Mouse (Mus musculus): Measurements from ENCODE around the gene Mxd1. TPM values are rescaled to one million over a fixed set of nuclear protein-coding genes. Genes with fewer than 3 reads are reported as not detected.

The Mxd1 gene
- polyA plus RNA-seq, 1 experiment from 2014 or later: 12.8 TPM

DNA sequence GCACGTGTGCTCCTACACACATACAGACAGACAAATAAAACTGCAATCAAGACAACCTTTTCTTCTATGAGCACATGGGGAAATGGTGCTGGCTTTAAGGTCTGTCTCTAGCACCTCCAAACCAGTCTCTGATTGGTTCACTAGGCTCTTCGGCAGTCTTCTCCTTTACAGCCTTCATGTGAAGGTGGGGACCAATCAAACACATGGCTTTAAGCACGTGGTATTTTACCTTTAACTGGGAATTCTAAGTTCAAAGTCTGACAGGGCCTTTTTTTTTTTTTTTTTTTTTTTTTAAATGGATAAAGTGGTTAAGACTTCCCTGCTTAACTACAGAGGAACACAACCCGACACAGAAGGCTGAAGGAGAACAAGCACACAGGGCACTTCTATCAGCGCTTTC, 3.9 kb downstream of the Mxd1 start:
- WGBS: 70% methylated on average over 5 of the region's 5 CpGs

GRCm38 (mm10) chr6:86660161-86660877, 8.6 kb downstream of the Mxd1 start:
- H3K4me3 ChIP-seq (ENCODE audit: low read depth, low read length): no peak overlapping the region
- DNase-seq (ENCODE audit: low spot score) (no peak), ATAC-seq (ENCODE audit: insufficient number of reproducible peaks, low FRiP score, low TSS enrichment, low read depth) (no peak)
- 74% methylated on average over 9 of the region's 9 CpGs for WGBS
- peaks cover 2% of the 10 kb centered on the region; the same call in 1 of the 2 replicates for H3K36me3 ChIP-seq (ENCODE audit: control insufficient read depth, insufficient read depth, low read length)
- H3K27ac ChIP-seq (replicated peaks; ENCODE audit: low read depth, low read length): no peak overlapping the region
- no peak overlapping the region for H3K9ac ChIP-seq (ENCODE audit: low read length)
- no peaks in the 10 kb centered on the region for H3K27me3 ChIP-seq (ENCODE audit: control insufficient read depth, insufficient read depth, low read length)
- 0 out of 2 replicates have a peak, but pooled peaks cover 3% of the 10 kb centered on the region for H3K4me1 ChIP-seq (ENCODE audit: control insufficient read depth, insufficient read depth, low read length)
- no peaks in the 10 kb centered on the region for H3K9me3 ChIP-seq (ENCODE audit: control insufficient read depth, low read length)
- H3K4me2 ChIP-seq (ENCODE audit: low read depth, severe bottlenecking): peak overlapping the region; percentile 1; the same call in 1 of the 2 replicates

More for the DNA sequence above, 3.9 kb downstream of the Mxd1 start:
- Histone ChIP-seq H3K9ac (ENCODE audit: low read length) (no peak overlapping the region), H3K4me1 (ENCODE audit: control insufficient read depth, insufficient read depth, low read length) (0 out of 2 replicates have a peak, but pooled peaks cover 2% of the 10 kb centered on the region), H3K4me2 (ENCODE audit: low read depth, severe bottlenecking) (no peak overlapping the region), H3K27me3 (ENCODE audit: control insufficient read depth, insufficient read depth, low read length) (no peaks in the 10 kb centered on the region), H3K4me3 (ENCODE audit: low read depth, low read length) (no peak overlapping the region), H3K27ac (replicated peaks; ENCODE audit: low read depth, low read length) (no peak overlapping the region), H3K36me3 (ENCODE audit: control insufficient read depth, insufficient read depth, low read length) (0 out of 2 replicates have a peak, but pooled peaks cover 2% of the 10 kb centered on the region), H3K9me3 (ENCODE audit: control insufficient read depth, low read length) (no peaks in the 10 kb centered on the region)
- DNase-seq (ENCODE audit: low spot score): no peak
- ATAC-seq (ENCODE audit: insufficient number of reproducible peaks, low FRiP score, low TSS enrichment, low read depth): no peak

- WGBS: 93% methylated on average over 3 of the region's 3 CpGs
Observed at GRCm38 (mm10) chr6:86658501-86658900, 10.5 kb downstream of the Mxd1 start.

GRCm38 (mm10) chr6:86654270-86654916, 14.6 kb downstream of the Mxd1 start:
- Histone ChIP-seq H3K9me3 (ENCODE audit: control insufficient read depth, low read length) (no peaks in the 10 kb centered on the region), H3K4me2 (ENCODE audit: low read depth, severe bottlenecking) (no peak overlapping the region), H3K4me1 (ENCODE audit: control insufficient read depth, insufficient read depth, low read length) (0 out of 2 replicates have a peak, but pooled peaks cover 5% of the 10 kb centered on the region), H3K9ac (ENCODE audit: low read length) (no peak overlapping the region), H3K36me3 (ENCODE audit: control insufficient read depth, insufficient read depth, low read length) (peaks cover 2% of the 10 kb centered on the region; the same call in 1 of the 2 replicates), H3K27ac (replicated peaks; ENCODE audit: low read depth, low read length) (no peak overlapping the region), H3K4me3 (ENCODE audit: low read depth, low read length) (no peak overlapping the region), H3K27me3 (ENCODE audit: control insufficient read depth, insufficient read depth, low read length) (no peaks in the 10 kb centered on the region)
- ATAC-seq (ENCODE audit: insufficient number of reproducible peaks, low FRiP score, low TSS enrichment, low read depth) (no peak), DNase-seq (ENCODE audit: low spot score) (no peak)
- WGBS: 81% methylated on average over 9 of the region's 9 CpGs

More at GRCm38 (mm10) chr6:86658501-86658900, 10.5 kb downstream of the Mxd1 start:
- Histone ChIP-seq H3K4me2 (ENCODE audit: low read depth, severe bottlenecking) (no peak overlapping the region), H3K4me3 (ENCODE audit: low read depth, low read length) (no peak overlapping the region), H3K27me3 (ENCODE audit: control insufficient read depth, insufficient read depth, low read length) (no peaks in the 10 kb centered on the region), H3K9ac (ENCODE audit: low read length) (no peak overlapping the region), H3K27ac (replicated peaks; ENCODE audit: low read depth, low read length) (no peak overlapping the region), H3K9me3 (ENCODE audit: control insufficient read depth, low read length) (no peaks in the 10 kb centered on the region), H3K4me1 (ENCODE audit: control insufficient read depth, insufficient read depth, low read length) (0 out of 2 replicates have a peak, but pooled peaks cover 5% of the 10 kb centered on the region), H3K36me3 (ENCODE audit: control insufficient read depth, insufficient read depth, low read length) (peaks cover 2% of the 10 kb centered on the region; the same call in 1 of the 2 replicates)
- ATAC-seq (ENCODE audit: insufficient number of reproducible peaks, low FRiP score, low TSS enrichment, low read depth): no peak
- no peak for DNase-seq (ENCODE audit: low spot score)

DNA sequence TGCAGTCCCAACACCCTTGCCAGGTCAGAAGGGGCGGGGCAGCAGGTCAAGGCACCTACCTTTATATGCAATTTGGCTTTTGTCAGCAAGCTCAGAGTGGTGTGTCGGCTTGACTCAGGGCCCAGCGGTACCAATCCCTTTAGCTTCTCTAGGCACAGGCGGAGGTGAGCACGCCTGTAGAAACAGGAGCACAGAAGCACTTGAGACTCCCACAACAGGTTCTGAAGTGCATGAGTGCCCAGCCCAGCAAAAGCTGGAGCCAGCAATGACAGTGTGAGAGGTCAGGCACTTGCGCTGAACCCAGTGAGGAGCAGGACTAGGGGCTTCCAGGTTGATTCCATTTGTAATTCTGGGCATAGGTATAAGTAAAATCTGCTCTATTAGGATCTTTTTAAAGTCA, 15.9 kb downstream of the Mxd1 start:
- no peaks in the 10 kb centered on the region for H3K9me3 ChIP-seq (ENCODE audit: control insufficient read depth, low read length)
- no peak for DNase-seq (ENCODE audit: low spot score)
- peaks cover 2% of the 10 kb centered on the region; the same call in 1 of the 2 replicates for H3K36me3 ChIP-seq (ENCODE audit: control insufficient read depth, insufficient read depth, low read length)
- H3K4me3 ChIP-seq (ENCODE audit: low read depth, low read length): no peak overlapping the region
- H3K9ac ChIP-seq (ENCODE audit: low read length): no peak overlapping the region
- ATAC-seq (ENCODE audit: insufficient number of reproducible peaks, low FRiP score, low TSS enrichment, low read depth): no peak
- no peak overlapping the region for H3K4me2 ChIP-seq (ENCODE audit: low read depth, severe bottlenecking)
- no peaks in the 10 kb centered on the region for H3K27me3 ChIP-seq (ENCODE audit: control insufficient read depth, insufficient read depth, low read length)
- H3K4me1 ChIP-seq (ENCODE audit: control insufficient read depth, insufficient read depth, low read length): 0 out of 2 replicates have a peak, but pooled peaks cover 5% of the 10 kb centered on the region
- WGBS: 87% methylated on average over 6 of the region's 6 CpGs
- H3K27ac ChIP-seq (replicated peaks; ENCODE audit: low read depth, low read length): no peak overlapping the region

- Histone ChIP-seq H3K4me1 (ENCODE audit: control insufficient read depth, insufficient read depth, low read length) (no peaks in the 10 kb centered on the region), H3K36me3 (ENCODE audit: control insufficient read depth, insufficient read depth, low read length) (0 out of 2 replicates have a peak, but pooled peaks cover 2% of the 10 kb centered on the region), H3K9me3 (ENCODE audit: control insufficient read depth, low read length) (no peaks in the 10 kb centered on the region), H3K27me3 (ENCODE audit: control insufficient read depth, insufficient read depth, low read length) (no peaks in the 10 kb centered on the region), H3K9ac (ENCODE audit: low read length) (no peak overlapping the region), H3K4me2 (ENCODE audit: low read depth, severe bottlenecking) (no peak overlapping the region), H3K4me3 (ENCODE audit: low read depth, low read length) (no peak overlapping the region), H3K27ac (replicated peaks; ENCODE audit: low read depth, low read length) (no peak overlapping the region)
- ATAC-seq (ENCODE audit: insufficient number of reproducible peaks, low FRiP score, low TSS enrichment, low read depth): no peak
- 80% methylated on average over 7 of the region's 7 CpGs for WGBS
- DNase-seq (ENCODE audit: low spot score): no peak
Observed at GRCm38 (mm10) chr6:86646143-86646542, 22.8 kb downstream of the Mxd1 start.

DNA sequence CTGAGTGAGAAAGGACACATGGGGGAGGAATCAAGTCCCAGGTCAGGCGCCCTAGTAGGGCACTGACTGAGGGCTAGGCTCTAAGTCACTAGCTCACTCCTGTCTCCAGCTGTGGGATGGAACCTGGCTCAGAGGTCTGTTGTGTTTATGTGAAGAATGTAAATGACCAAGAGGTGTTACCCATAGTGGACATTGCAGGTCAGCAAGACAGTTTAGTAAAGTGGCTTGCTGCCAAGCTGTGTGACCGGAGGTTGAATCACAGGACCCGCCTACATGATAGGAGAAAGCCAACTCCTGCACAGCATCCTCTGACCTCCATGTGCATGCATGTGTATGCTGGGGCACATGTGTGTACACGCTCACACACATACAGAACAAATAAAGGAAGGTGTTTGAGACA, 23.4 kb downstream of the Mxd1 start:
- no peak for ATAC-seq (ENCODE audit: insufficient number of reproducible peaks, low FRiP score, low TSS enrichment, low read depth)

GRCm38 (mm10) chr6:86644775-86645400, 24.1 kb downstream of the Mxd1 start:
- Histone ChIP-seq H3K4me2 (ENCODE audit: low read depth, severe bottlenecking) (no peak overlapping the region), H3K4me1 (ENCODE audit: control insufficient read depth, insufficient read depth, low read length) (no peaks in the 10 kb centered on the region), H3K9ac (ENCODE audit: low read length) (no peak overlapping the region), H3K27ac (replicated peaks; ENCODE audit: low read depth, low read length) (no peak overlapping the region), H3K9me3 (ENCODE audit: control insufficient read depth, low read length) (no peaks in the 10 kb centered on the region), H3K27me3 (ENCODE audit: control insufficient read depth, insufficient read depth, low read length) (no peaks in the 10 kb centered on the region), H3K4me3 (ENCODE audit: low read depth, low read length) (no peak overlapping the region), H3K36me3 (ENCODE audit: control insufficient read depth, insufficient read depth, low read length) (no peaks in the 10 kb centered on the region)
- ATAC-seq (ENCODE audit: insufficient number of reproducible peaks, low FRiP score, low TSS enrichment, low read depth) (no peak), DNase-seq (ENCODE audit: low spot score) (no peak)
- WGBS: 88% methylated on average over 3 of the region's 3 CpGs

More for the DNA sequence above, 23.4 kb downstream of the Mxd1 start:
- Histone ChIP-seq H3K4me3 (ENCODE audit: low read depth, low read length) (no peak overlapping the region), H3K9ac (ENCODE audit: low read length) (no peak overlapping the region), H3K27me3 (ENCODE audit: control insufficient read depth, insufficient read depth, low read length) (no peaks in the 10 kb centered on the region), H3K36me3 (ENCODE audit: control insufficient read depth, insufficient read depth, low read length) (0 out of 2 replicates have a peak, but pooled peaks cover 2% of the 10 kb centered on the region), H3K4me1 (ENCODE audit: control insufficient read depth, insufficient read depth, low read length) (no peaks in the 10 kb centered on the region), H3K27ac (replicated peaks; ENCODE audit: low read depth, low read length) (no peak overlapping the region), H3K9me3 (ENCODE audit: control insufficient read depth, low read length) (no peaks in the 10 kb centered on the region), H3K4me2 (ENCODE audit: low read depth, severe bottlenecking) (no peak overlapping the region)
- DNase-seq (ENCODE audit: low spot score): no peak
- 79% methylated on average over 4 of the region's 4 CpGs for WGBS
